Mouse (Mus musculus): ENCODE results near the gene Bcan.

GRCm38 (mm10) chr3:87988068-87988467 is 12.0 kb downstream of the Bcan start:
- TF ChIP-seq CTCF (IDR thresholded peaks at IDR 0.05; ENCODE audit: low read depth): no peak
- no peak for TF ChIP-seq EP300 (optimal IDR thresholded peaks at IDR 0.05)
